Mouse (Mus musculus) G1E (cell line): ENCODE results near the gene Cemip. TPM values are rescaled to one million over a fixed set of nuclear protein-coding genes. Genes with fewer than 3 reads are reported as not detected.

Experiments
- ATAC-seq: 2 replicates; pipeline ENCODE4 v1.8.0; 2016; ENCODE audit warnings: mild to moderate bottlenecking; ENCODE audit not compliant: insufficient number of reproducible peaks, poor library complexity, low FRiP score, severe bottlenecking; ENCODE audit errors: extremely low read depth
- DNase-seq: peaks from one replicate; pipeline ENCODE4 v3.0.0; 2012; ENCODE audit warnings: low spot score
- H3K27me3 ChIP-seq: 2 replicates; pipeline ENCODE4 v1.6.1; 2012; ENCODE audit warnings: mild to moderate bottlenecking, low read length, inconsistent platforms; ENCODE audit not compliant: insufficient read depth
- H3K36me3 ChIP-seq: replicated peaks from 2 replicates; pipeline ENCODE3; 2012; ENCODE audit warnings: mild to moderate bottlenecking, inconsistent platforms
- H3K4me1 ChIP-seq: 2 replicates; pipeline ENCODE4 v1.6.1; 2012; ENCODE audit warnings: low read depth, low read length, inconsistent platforms, mixed read lengths; ENCODE audit not compliant: insufficient read depth
- H3K4me3 ChIP-seq: 2 replicates; pipeline ENCODE4 v1.5.1; 2012; ENCODE audit warnings: low read depth, mild to moderate bottlenecking, inconsistent platforms, low read length, moderate library complexity, mixed read lengths
- H3K9me3 ChIP-seq: replicated peaks from 2 replicates; pipeline ENCODE4 v1.6.1; 2012; ENCODE audit warnings: inconsistent platforms
- CTCF ChIP-seq: IDR thresholded peaks from 2 replicates; pipeline ENCODE4 v1.5.1; 2012; ENCODE audit warnings: low read depth, low read length, inconsistent platforms, mixed read lengths
- GATA1 ChIP-seq: IDR thresholded peaks from 2 replicates; pipeline ENCODE4 v1.6.1; 2012; ENCODE audit warnings: borderline replicate concordance, low read length, inconsistent platforms, mixed read lengths
- GATA2 ChIP-seq: IDR thresholded peaks from 2 replicates; pipeline ENCODE4 v1.6.1; 2012; ENCODE audit warnings: low read depth, low read length, inconsistent platforms, borderline replicate concordance
- POLR2AphosphoS5 ChIP-seq: IDR thresholded peaks from 2 replicates; pipeline ENCODE4 v1.6.1; 2012; ENCODE audit warnings: low read depth, low read length, inconsistent platforms; ENCODE audit not compliant: insufficient replicate concordance
- TAL1 ChIP-seq: conservative IDR thresholded peaks from 2 replicates; pipeline ENCODE4 v1.6.1; 2012; ENCODE audit warnings: low read depth, low read length, inconsistent platforms, mixed read lengths
- polyA plus RNA-seq: library from polyadenylated mRNA; stranded (reverse); fragments of >175 nt; gene quantifications from 2 replicates; pipeline ENCODE4 v1.2.3, GENCODE M21; 2012
- total RNA-seq, 2 experiments: library from RNA; stranded (forward) in 1 of 2; stranded (reverse) in 1 of 2; fragments of 200-1000 nt in 1 of 2; fragments of >200 nt in 1 of 2; fragmentation: Nextera tagmentation in 1 of 2; gene quantifications; 2 replicates each; pipeline ENCODE4 v1.2.3; 2014 to 2017

Cemip gene
- total and polyA plus RNA-seq, 3 experiments, result 0.22 TPM; not detected in 2

GRCm38 (mm10) chr7:84085049-84085945 is 1.0 kb downstream of the Cemip start:
- H3K4me3 ChIP-seq, result no peak overlapping the region
- no peaks in the 10 kb centered on the region for H3K4me1 ChIP-seq
- DNase-seq, result no peak
- H3K36me3 ChIP-seq, result no peaks in the 10 kb centered on the region
- H3K9me3 ChIP-seq, result no peaks in the 10 kb centered on the region
- peaks cover 13% of the 10 kb centered on the region; the same call in 1 of the 2 replicates for H3K27me3 ChIP-seq
- TF ChIP-seq CTCF (no peak), TAL1 (no peak), GATA1 (no peak), GATA2 (no peak), POLR2AphosphoS5 (no peak)
- no peak for ATAC-seq

GRCm38 (mm10) chr7:84077257-84078013 is 8.9 kb downstream of the Cemip start:
- H3K4me3 ChIP-seq, result no peak overlapping the region
- H3K27me3 ChIP-seq, result no peaks in the 10 kb centered on the region
- DNase-seq (no peak), ATAC-seq (no peak)
- H3K36me3 ChIP-seq, result no peaks in the 10 kb centered on the region
- no peaks in the 10 kb centered on the region for H3K4me1 ChIP-seq
- H3K9me3 ChIP-seq, result no peaks in the 10 kb centered on the region
- TF ChIP-seq TAL1, result no peak
- no peak for TF ChIP-seq CTCF
- no peak for TF ChIP-seq GATA2
- no peak for TF ChIP-seq POLR2AphosphoS5
- no peak for TF ChIP-seq GATA1

- ATAC-seq, result no peak
- no peak for TF ChIP-seq GATA1
- no peak for TF ChIP-seq GATA2
- TF ChIP-seq POLR2AphosphoS5, result no peak
- no peak for TF ChIP-seq TAL1
- TF ChIP-seq CTCF, result no peak
- no peaks in the 10 kb centered on the region for H3K4me1 ChIP-seq
- no peak for DNase-seq
- H3K27me3 ChIP-seq, result 0 out of 2 replicates have a peak, but pooled peaks cover 3% of the 10 kb centered on the region
- no peaks in the 10 kb centered on the region for H3K9me3 ChIP-seq
- no peak overlapping the region for H3K4me3 ChIP-seq
- H3K36me3 ChIP-seq, result no peaks in the 10 kb centered on the region
Observed at GRCm38 (mm10) chr7:84074266-84074665, 12.0 kb downstream of the Cemip start.

- no peak for TF ChIP-seq GATA2
- no peak for TF ChIP-seq GATA1
- TF ChIP-seq TAL1, result no peak
- no peak for TF ChIP-seq CTCF
- TF ChIP-seq POLR2AphosphoS5, result no peak
- ATAC-seq, result no peak
- no peaks in the 10 kb centered on the region for H3K4me1 ChIP-seq
- no peaks in the 10 kb centered on the region for H3K9me3 ChIP-seq
- no peaks in the 10 kb centered on the region for H3K36me3 ChIP-seq
- DNase-seq, result no peak
- 0 out of 2 replicates have a peak, but pooled peaks cover 3% of the 10 kb centered on the region for H3K27me3 ChIP-seq
- H3K4me3 ChIP-seq, result no peak overlapping the region
Observed at GRCm38 (mm10) chr7:84073856-84074255, 12.4 kb downstream of the Cemip start.

- ATAC-seq (no peak), DNase-seq (no peak)
- Histone ChIP-seq H3K4me3 (no peak overlapping the region), H3K36me3 (no peaks in the 10 kb centered on the region), H3K27me3 (0 out of 2 replicates have a peak, but pooled peaks cover 3% of the 10 kb centered on the region), H3K9me3 (no peaks in the 10 kb centered on the region), H3K4me1 (no peaks in the 10 kb centered on the region)
- no peak for TF ChIP-seq TAL1
- TF ChIP-seq POLR2AphosphoS5, result no peak
- no peak for TF ChIP-seq GATA1
- TF ChIP-seq GATA2, result no peak
- no peak for TF ChIP-seq CTCF
Observed at GRCm38 (mm10) chr7:84068931-84069330, 17.4 kb downstream of the Cemip start.

- no peak for TF ChIP-seq GATA2
- Histone ChIP-seq H3K4me1 (no peaks in the 10 kb centered on the region), H3K9me3 (no peaks in the 10 kb centered on the region), H3K27me3 (peaks cover 5% of the 10 kb centered on the region; the same call in 1 of the 2 replicates), H3K36me3 (no peaks in the 10 kb centered on the region), H3K4me3 (no peak overlapping the region)
- DNase-seq (no peak), ATAC-seq (no peak)
Observed at GRCm38 (mm10) chr7:84059799-84060198, 26.5 kb downstream of the Cemip start.
